Mouse (Mus musculus): ENCODE measurements around the gene A030014E15Rik.
"Not testable (repeated sequence)": the region's sequence is repeated elsewhere in the genome, so short reads cannot be mapped to it uniquely, and the experiment has no call there.

A030014E15Rik gene

GRCm38 (mm10) chr1:82924650-82925049 lies at the start of gene A030014E15Rik:
TSS of gene A030014E15Rik (plus strand) at chr1:82924917.
- DNase-seq (ENCODE audit: low spot score): no peak

- DNase-seq (ENCODE audit: low spot score): no peak
Observed at GRCm38 (mm10) chr1:82879172-82879571, 45.5 kb upstream of the A030014E15Rik start.

GRCm38 (mm10) chr1:82880196-82880595 lies 44.5 kb upstream of the A030014E15Rik start:
- DNase-seq (ENCODE audit: low spot score): no peak

- DNase-seq (ENCODE audit: low spot score): no peak
Observed at GRCm38 (mm10) chr1:82893269-82893668, 31.4 kb upstream of the A030014E15Rik start.

- no peak for DNase-seq (ENCODE audit: low spot score)
Observed at GRCm38 (mm10) chr1:82900567-82900966, 24.1 kb upstream of the A030014E15Rik start.

GRCm38 (mm10) chr1:82901201-82901600 lies 23.5 kb upstream of the A030014E15Rik start:
- DNase-seq (ENCODE audit: low spot score): no peak

GRCm38 (mm10) chr1:82905886-82906285 lies 18.8 kb upstream of the A030014E15Rik start:
- no peak for DNase-seq (ENCODE audit: low spot score)

GRCm38 (mm10) chr1:82913025-82913424 lies 11.7 kb upstream of the A030014E15Rik start, which contains the start of gene A030005L19Rik:
TSS of gene A030005L19Rik (plus strand) at chr1:82913325.
- DNase-seq (ENCODE audit: low spot score): no peak

GRCm38 (mm10) chr1:82913434-82913833 lies 11.3 kb upstream of the A030014E15Rik start:
- DNase-seq (ENCODE audit: low spot score): not testable (repeated sequence)

GRCm38 (mm10) chr1:82930558-82930957 lies 5.8 kb downstream of the A030014E15Rik start:
- DNase-seq (ENCODE audit: low spot score): not testable (repeated sequence)

- DNase-seq (ENCODE audit: low spot score): not testable (repeated sequence)
Observed at GRCm38 (mm10) chr1:82931326-82931725, 6.6 kb downstream of the A030014E15Rik start, which contains the start of gene Gm6217. TSS of gene Gm6217 (minus strand) at chr1:82931399.

GRCm38 (mm10) chr1:82938666-82939065 lies 13.9 kb downstream of the A030014E15Rik start:
- DNase-seq (ENCODE audit: low spot score): no peak

GRCm38 (mm10) chr1:82942505-82942904 lies 17.8 kb downstream of the A030014E15Rik start:
- not testable (repeated sequence) for DNase-seq (ENCODE audit: low spot score)

GRCm38 (mm10) chr1:82943295-82943694 lies 18.6 kb downstream of the A030014E15Rik start, which contains the start of gene A030003K21Rik:
TSS of gene A030003K21Rik (minus strand) at chr1:82943388.
- DNase-seq (ENCODE audit: low spot score): not testable (repeated sequence)

- DNase-seq (ENCODE audit: low spot score): not testable (repeated sequence)
Observed at GRCm38 (mm10) chr1:82946029-82946428, 21.3 kb downstream of the A030014E15Rik start.

- no peak for DNase-seq (ENCODE audit: low spot score)
Observed at GRCm38 (mm10) chr1:82948601-82949000, 23.9 kb downstream of the A030014E15Rik start.

- not testable (repeated sequence) for DNase-seq (ENCODE audit: low spot score)
Observed at GRCm38 (mm10) chr1:82955913-82956312, 31.2 kb downstream of the A030014E15Rik start, which contains the start of gene Gm7544. TSS of gene Gm7544 (minus strand) at chr1:82956013.

GRCm38 (mm10) chr1:82959870-82960385 lies 35.2 kb downstream of the A030014E15Rik start, which contains the start of gene Gm47955:
TSS of gene Gm47955 (plus strand) at chr1:82960286.
- DNase-seq (ENCODE audit: low spot score): no peak

- DNase-seq (ENCODE audit: low spot score): no peak
Observed at GRCm38 (mm10) chr1:82966413-82966812, 41.7 kb downstream of the A030014E15Rik start.

- DNase-seq (ENCODE audit: low spot score): no peak
Observed at GRCm38 (mm10) chr1:82972046-82972445, 47.3 kb downstream of the A030014E15Rik start.

GRCm38 (mm10) chr1:82973244-82973643 lies 48.5 kb downstream of the A030014E15Rik start:
- no peak for DNase-seq (ENCODE audit: low spot score)

GRCm38 (mm10) chr1:82973901-82974300 lies 49.2 kb downstream of the A030014E15Rik start:
- DNase-seq (ENCODE audit: low spot score): no peak

- DNase-seq (ENCODE audit: low spot score): no peak
Observed at GRCm38 (mm10) chr1:82974342-82974741, 49.6 kb downstream of the A030014E15Rik start.

Data from ovary, postnatal 36 days (tissue).